Mouse (Mus musculus) adrenal gland, adult (tissue): Measurements from ENCODE around the gene Sfxn1.
A peak's percentile ranks its signal among the peaks of the same experiment; 100 is the strongest.

ENCODE experiments used
- DNase-seq, 2 experiments: peaks; one replicate each; pipeline ENCODE4 v3.0.0; 2022 to 2023; ENCODE audit warnings: low spot score in 1 of 2; ENCODE audit not compliant: inconsistent age in 2 of 2

Sfxn1 gene

GRCm38 (mm10) chr13:54071606-54072331, at the start of gene Sfxn1:
Gene Sfxn1 (plus strand): TSS chr13:54071869.
- peak; percentile 80 to 90 for DNase-seq

GRCm38 (mm10) chr13:54023311-54023710, 48.4 kb upstream of the Sfxn1 start:
- no peak for DNase-seq

DNA sequence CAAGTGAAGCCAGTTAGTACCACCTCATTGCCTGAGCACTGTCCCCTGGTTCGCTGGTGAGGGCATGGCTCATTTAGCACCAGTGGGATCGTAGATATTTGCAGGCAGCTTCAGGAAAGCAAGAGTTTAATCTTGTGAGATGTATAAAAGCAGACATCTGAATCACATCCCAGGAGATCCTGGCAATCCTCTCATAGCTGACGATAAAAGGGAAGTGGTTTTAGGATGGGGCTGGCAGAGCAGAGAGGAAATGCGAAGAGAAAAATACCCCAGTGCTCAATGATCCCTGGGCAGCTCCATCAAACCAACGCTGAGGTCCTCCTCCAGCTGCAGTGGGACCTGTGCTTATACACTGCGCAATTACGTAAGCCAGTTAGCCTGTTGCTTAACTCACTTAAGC, 44.6 kb upstream of the Sfxn1 start:
- no peak for DNase-seq

DNA sequence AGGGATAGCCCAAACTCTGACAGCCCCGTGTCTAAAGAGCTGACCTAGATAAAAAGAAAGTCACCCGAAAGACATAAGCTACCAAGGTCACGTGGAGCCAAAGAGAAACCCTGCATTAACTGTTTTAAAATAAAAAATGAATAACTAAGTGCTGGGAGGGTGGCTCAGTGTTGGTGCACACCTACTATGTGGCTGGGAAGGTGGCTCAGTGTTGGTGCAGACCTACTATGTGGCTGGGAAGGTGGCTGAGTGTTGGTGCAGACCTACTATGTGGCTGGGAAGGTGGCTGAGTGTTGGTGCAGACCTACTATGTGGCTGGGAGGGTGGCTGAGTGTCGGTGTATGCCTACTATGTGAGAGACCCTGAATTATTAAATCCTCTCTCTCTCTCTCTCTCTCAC, 38.0 kb upstream of the Sfxn1 start:
- no peak for DNase-seq

GRCm38 (mm10) chr13:54035541-54035940, 36.1 kb upstream of the Sfxn1 start:
- peak in 1 of 2 experiments; percentile 34 for DNase-seq

DNA sequence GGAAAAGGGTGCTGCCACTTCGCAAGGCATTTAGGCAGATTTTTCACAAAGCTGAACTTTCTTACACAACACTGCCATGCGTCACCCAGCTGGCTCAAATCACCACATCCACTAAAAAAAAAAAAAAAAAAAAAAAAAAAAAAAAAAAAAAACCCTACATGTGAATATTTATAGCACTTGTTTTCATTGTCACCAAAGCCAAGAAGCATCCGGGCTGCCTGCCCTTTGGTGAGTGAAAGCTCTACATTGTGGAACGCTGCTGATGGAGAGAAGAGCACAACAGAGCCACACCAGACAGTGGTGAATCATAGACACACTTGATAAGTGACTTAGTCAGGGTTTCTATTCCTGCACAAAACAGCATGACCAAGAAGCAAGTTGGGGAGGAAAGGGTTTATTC, 33.7 kb upstream of the Sfxn1 start:
- DNase-seq: no peak

GRCm38 (mm10) chr13:54040256-54040655, 31.4 kb upstream of the Sfxn1 start:
- DNase-seq: no peak

DNA sequence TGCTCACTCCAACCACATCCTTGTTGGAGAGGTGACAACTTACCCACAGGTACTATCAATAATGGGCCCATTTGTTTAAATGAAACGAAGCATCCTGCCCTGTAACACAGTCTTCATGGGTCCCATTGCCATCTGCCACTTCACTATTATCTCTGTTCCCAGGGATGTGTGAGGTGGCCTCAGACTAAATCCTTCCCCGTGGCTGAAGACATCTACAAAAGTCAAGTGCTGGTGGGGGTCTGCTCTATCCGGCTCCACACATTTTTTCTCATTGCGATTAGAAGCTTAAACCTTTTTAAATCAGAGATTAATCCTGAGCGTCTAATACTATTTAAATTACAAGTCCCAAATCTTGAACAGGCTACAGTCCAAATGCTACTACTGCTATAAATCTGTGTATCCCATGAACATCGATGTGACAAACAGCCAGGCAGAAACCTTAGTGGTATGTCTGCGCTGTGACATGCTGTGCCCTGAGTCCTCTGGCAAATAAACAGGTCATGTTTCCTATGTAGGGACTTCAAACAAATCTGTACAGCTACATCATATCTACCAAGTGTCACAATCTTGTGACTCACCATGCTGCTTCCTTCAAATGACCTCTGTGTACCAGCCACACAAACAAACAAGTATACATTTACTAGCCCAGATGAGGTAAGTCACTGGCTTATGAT, 22.9 kb upstream of the Sfxn1 start:
- no peak for DNase-seq

DNA sequence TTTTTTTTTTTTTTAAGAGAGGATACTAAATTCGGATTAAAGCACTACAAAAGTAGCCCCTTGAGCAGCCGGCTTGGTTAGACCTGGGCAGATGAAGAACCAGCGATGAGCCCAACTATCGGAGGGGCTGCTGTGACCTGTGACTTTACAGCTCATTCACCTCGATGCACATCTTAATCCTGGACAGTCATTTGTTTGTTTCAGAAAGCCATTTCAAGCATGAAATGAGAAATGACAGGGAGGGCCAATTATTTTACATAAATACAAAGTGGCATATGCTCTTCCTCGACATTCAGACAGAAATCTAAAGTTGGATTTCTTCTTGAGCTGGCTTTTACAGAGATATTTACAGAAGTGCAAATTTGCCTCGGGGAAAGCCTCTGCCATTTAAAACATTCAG, 20.0 kb upstream of the Sfxn1 start:
- DNase-seq: no peak

GRCm38 (mm10) chr13:54054962-54055361, 16.7 kb upstream of the Sfxn1 start:
- DNase-seq: peak in 1 of 2 experiments; percentile 20

DNA sequence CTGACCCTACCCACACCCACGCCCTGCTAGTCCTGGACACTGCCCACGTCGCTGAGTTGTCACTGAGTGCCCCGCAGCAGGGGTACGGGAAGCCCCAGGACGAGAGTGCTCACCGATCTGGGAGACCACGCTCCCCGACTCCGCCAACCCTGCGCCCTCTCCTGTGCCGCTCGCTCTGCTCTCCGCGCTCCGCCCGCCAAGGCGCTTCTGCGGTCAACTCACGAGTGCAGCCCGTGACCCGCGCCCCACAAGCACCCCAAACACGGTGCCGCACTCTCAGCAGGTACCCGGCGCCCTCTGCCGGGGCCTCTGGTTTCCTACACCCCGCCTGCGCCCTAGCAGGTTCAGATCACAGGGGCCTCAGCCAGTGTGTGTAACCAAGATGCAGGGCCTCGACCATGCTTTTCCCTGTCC, 16.2 kb upstream of the Sfxn1 start, which contains the start of gene Drd1:
Drd1 (minus strand) TSS at position 258 of the 414 bp plus-strand sequence.
- DNase-seq: peak; percentile 54 to 85

GRCm38 (mm10) chr13:54062068-54062467, 9.6 kb upstream of the Sfxn1 start:
- no peak for DNase-seq

DNA sequence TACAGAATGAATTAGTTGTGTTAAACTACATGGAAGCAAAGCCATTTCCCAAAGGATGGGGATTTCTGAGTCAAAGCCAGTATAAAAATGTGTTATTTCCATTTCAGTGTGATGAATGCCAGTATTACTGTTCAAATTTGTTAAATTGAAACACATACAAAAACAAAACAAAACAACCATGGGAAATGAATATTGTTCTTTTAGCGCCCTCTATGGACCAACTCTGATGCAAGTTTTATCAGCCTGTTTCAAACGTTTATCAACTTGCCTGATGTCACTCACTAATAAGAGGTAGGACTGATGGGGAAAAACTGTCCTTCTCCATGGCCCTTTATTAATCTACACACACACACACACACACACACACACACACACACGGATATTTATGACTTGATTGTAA, 8.4 kb upstream of the Sfxn1 start:
- peak in 1 of 2 experiments; percentile 65 for DNase-seq

GRCm38 (mm10) chr13:54066081-54066746, 5.5 kb upstream of the Sfxn1 start:
- DNase-seq: no peak

DNA sequence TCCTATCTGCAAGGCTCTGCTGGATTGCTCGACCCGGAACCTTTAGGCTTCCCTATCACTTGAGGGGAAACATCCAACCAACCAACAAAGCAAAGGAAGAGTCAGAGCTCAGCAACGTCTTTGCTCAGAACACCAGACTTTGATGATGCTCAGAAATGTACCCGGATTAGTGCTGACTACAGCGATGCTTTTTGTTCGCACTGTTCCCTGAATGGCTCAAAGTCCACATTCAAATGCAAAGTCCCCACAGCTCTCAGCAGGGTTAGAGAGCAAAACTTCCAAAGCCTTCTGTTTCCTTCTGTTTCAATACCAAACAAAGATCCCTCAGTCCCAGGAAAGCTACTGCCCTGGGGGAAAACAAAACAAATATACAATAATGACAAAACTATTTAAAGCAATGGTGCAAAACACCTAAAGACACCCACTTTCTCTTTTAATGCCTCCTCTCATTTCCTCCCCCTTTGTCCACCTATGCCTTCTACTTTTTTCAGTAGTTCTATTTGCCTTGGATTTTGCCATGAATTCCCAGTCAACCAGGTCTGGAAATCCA, 4.0 kb upstream of the Sfxn1 start:
- no peak for DNase-seq

GRCm38 (mm10) chr13:54071011-54071410, 658 bp upstream of the Sfxn1 start:
- DNase-seq: peak in 1 of 2 experiments; percentile 25

GRCm38 (mm10) chr13:54072526-54073057, 923 bp downstream of the Sfxn1 start:
- DNase-seq: no peak

GRCm38 (mm10) chr13:54073066-54073465, 1.4 kb downstream of the Sfxn1 start:
- peak in 1 of 2 experiments; percentile 59 for DNase-seq

GRCm38 (mm10) chr13:54073491-54073890, 1.8 kb downstream of the Sfxn1 start:
- DNase-seq: peak in 1 of 2 experiments; percentile 33

DNA sequence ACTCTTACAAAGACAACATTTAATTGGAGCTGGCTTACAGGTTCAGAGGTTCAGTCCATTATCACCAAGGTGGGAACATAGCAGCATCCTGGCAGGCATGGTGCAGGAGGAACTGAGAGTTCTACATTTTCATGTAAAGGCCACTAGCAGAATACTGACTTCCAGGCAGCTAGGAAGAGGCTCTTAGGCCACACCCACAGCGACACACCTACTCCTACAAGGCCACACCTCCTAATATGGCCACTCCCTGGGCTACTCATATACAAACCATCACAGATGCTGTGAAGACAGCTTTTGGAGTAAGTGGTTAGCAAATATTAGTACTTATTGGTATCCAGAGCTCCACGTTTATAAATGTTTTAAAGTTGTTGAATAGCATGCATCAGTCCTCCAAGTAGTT, 3.7 kb downstream of the Sfxn1 start:
- DNase-seq: peak in 1 of 2 experiments; percentile 19

- DNase-seq: peak in 1 of 2 experiments; percentile 41
Measured at GRCm38 (mm10) chr13:54076051-54076450, 4.4 kb downstream of the Sfxn1 start.
